23 mouse cellular contexts compared by ENCODE assay signal in the genomic region with DNA sequence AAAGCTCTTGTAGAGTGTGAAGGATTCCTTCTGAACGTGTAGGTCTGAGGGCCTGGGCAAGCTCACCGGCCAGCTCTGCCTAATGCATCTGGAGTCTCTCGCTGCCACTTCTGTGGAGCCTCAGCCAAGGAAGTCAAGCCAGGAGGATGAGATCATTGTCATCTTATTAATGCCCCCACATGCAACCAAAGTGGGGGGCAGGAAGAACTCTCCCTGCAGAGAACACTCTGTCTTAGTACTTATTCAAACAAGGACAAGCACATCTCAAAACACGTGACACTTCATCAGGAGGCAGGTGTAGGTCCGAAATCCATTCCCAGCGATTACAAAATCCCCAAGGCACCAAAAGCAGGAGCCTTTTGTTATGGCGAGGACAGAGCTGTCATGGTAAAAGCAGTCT.
"Had no signal": no experiment of that assay in that cellular context is flagged by ENCODE, and none has a peak within 500 bp of the region (broad histone marks: within the 10 kb centered on the region; RNA-seq: fewer than 3 reads in every experiment).

No protein-coding gene starts in this region.

- ATAC-seq: forebrain, embryonic 16.5 days; hindbrain, postnatal 0 days; intestine, embryonic 16.5 days had no signal

- H3K4me3 ChIP-seq: heart, embryonic 10.5 days; heart, embryonic 12.5 days; hindbrain, embryonic 10.5 days; hindbrain, embryonic 13.5 days; hindbrain, embryonic 15.5 days; kidney, embryonic 15.5 days; left cerebral cortex, adult 2 months; limb, embryonic 10.5 days; limb, embryonic 12.5 days had no signal

- H3K9ac ChIP-seq: heart, embryonic 12.5 days; hindbrain, embryonic 13.5 days; hindbrain, embryonic 15.5 days; kidney, embryonic 15.5 days; limb, embryonic 12.5 days had no signal

- H3K9me3 ChIP-seq: heart, embryonic 10.5 days; heart, embryonic 12.5 days; hindbrain, embryonic 10.5 days; hindbrain, embryonic 13.5 days; hindbrain, embryonic 15.5 days; kidney, embryonic 15.5 days; limb, embryonic 10.5 days; limb, embryonic 12.5 days had no signal

- H3K36me3 ChIP-seq: heart, embryonic 10.5 days; heart, embryonic 12.5 days; hindbrain, embryonic 10.5 days; hindbrain, embryonic 13.5 days; hindbrain, embryonic 15.5 days; kidney, embryonic 15.5 days; limb, embryonic 10.5 days; limb, embryonic 12.5 days had no signal

- H3K4me1 ChIP-seq: heart, embryonic 10.5 days; heart, embryonic 12.5 days; hindbrain, embryonic 10.5 days; hindbrain, embryonic 13.5 days; hindbrain, embryonic 15.5 days; kidney, embryonic 15.5 days; limb, embryonic 10.5 days; limb, embryonic 12.5 days had no signal

- H3K4me2 ChIP-seq: heart, embryonic 12.5 days; hindbrain, embryonic 13.5 days; hindbrain, embryonic 15.5 days; kidney, embryonic 15.5 days; limb, embryonic 12.5 days had no signal

- H3K27ac ChIP-seq: heart, embryonic 10.5 days; hindbrain, embryonic 10.5 days; hindbrain, embryonic 13.5 days; hindbrain, embryonic 15.5 days; hindbrain, postnatal 0 days; kidney, embryonic 15.5 days; kidney, postnatal 0 days; left cerebral cortex, adult 2 months; limb, embryonic 10.5 days; limb, embryonic 12.5 days had no signal

- H3K27me3 ChIP-seq: heart, embryonic 12.5 days; hindbrain, embryonic 13.5 days; hindbrain, embryonic 15.5 days; kidney, embryonic 15.5 days; limb, embryonic 12.5 days had no signal

- DNase-seq: gastrocnemius, postnatal 25 days; heart, adult 18-20 months; heart, postnatal 10 days; heart, postnatal 4 days; kidney, adult 11 months; kidney, adult 2 months; kidney, adult 9 months; kidney, postnatal 14 days; kidney, postnatal 36 days; liver had no signal
